Mouse (Mus musculus): ENCODE results near the gene Crebbp. TPM values are rescaled to one million over a fixed set of nuclear protein-coding genes. Genes with fewer than 3 reads are reported as not detected.
"Not testable (repeated sequence)": the region's sequence is repeated elsewhere in the genome, so short reads cannot be mapped to it uniquely, and the experiment has no call there.

Gene Crebbp
- polyA plus RNA-seq (2012; rRNA removed), result 37.1 and 38.0 TPM in 2 replicates

DNA sequence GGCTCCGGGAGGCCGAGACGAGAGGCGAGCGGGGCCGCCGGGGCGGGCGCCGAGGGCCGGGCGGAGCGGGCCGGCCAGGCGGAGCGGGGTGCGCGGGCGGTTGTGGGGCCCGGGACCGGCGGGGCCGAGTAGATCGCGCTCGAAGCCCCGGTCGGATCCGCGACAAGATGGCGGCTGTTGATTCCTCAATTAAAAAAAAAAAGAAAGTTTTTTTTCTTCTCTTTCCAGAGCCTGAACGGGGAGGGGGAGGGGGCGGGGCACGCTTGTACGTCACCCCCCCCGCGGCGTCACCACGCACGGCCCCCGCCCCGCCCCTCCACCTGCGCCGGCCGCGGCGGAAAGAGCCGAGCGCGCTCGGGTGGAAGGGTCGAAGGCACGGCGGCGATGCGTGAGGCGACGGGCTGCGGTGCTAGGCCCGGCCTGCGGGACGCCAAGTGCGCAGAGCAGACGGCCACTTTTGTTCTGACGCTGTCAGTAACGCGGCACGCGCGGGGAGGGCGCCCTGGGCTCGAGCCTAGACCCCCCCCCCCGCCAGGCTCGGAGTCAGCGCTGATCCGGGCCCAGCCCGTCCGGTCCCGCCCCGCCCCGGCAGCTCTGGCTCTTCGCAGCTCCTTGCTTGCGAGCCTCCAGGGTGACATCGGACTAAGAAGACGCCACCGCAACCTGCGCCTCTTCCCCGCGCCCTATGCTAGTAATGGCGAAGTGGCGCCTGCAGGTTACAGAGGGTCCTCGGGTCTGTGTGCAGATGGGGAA, at the start of gene Crebbp:
Gene Crebbp (minus strand): TSS at position 199 of the 753 bp plus-strand sequence.
- DNase-seq (ENCODE audit: extremely low spot score in 1 of 2, low spot score in 1 of 2), result peak; percentile 46 to 89

DNA sequence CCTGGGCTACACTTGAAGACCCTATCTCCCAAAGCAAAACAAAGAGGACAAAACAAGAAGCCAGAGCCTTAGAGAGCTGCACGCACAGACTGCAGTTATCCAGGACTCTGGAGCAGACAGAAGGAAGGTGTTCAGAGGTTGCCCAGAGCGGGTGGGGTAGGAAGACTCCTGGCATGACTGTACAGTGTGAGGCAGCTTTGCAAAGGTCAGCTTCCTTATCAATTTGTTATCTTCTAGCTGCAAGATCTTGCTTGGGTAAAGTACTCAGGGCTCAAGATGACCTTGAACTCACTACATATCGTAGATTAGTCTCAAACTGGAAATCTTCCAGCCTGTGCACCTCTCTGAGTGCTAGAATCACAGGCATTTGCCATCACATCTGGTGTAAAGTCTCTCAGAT, 49.7 kb upstream of the Crebbp start:
- DNase-seq (ENCODE audit: extremely low spot score in 1 of 2, low spot score in 1 of 2), result no peak

DNA sequence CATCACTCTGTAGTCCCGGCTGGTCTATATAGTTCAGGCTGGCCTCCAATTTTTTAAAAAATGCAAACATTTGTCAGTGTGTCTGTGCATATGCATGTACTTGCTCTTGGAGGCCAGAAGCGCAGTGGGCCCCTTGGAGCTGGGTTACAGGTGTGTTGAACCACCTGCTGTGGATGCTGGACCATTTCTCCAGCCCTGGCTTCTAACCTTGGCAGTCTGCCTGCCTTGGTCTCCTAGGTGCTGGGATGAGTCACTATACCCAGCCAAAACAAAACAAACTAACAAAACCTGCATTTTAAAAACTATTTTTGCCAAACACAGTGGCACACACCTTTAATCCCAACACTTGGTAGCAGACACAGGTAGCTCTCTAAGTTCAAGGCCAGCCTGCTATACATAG, 43.7 kb upstream of the Crebbp start:
- DNase-seq (ENCODE audit: extremely low spot score in 1 of 2, low spot score in 1 of 2), result no peak

DNA sequence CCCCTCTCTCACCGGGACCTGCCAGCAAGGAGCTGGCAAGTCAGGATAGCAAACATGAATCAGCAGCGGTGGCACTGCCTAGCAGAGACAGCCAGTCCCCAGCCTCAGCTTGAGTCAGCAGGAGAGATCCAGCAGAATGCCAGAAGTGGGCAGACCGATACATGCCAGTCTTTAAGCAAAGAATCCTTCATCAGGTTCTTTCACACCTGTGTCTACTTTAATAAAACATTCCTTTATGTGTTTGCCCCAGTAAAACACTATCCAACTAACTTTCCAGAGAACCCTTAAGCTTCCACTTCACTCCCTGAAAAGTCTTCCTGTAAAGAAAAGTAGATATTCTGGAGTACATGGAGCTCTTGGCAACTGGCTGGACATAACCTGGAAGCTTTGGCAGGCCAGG, 35.0 kb upstream of the Crebbp start:
- no peak for DNase-seq (ENCODE audit: extremely low spot score in 1 of 2, low spot score in 1 of 2)

DNA sequence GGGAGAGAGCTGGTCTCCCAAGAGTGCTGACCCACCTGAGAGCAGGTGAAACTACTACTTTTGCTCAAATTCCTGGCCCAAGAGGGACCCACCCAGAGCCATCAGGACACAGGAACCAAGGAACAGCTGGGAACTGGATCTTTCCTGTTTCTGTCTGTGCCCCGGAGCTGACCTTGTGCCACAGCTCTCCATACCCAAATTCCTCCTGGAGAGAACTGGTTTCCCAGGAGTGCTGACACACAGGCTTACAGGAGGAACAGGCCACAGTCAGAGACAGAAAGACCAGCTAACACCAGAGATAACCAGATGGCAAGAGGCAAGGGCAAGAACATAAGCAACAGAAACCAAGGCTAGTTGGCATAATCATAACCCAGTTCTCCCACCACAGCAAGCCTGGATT, 31.4 kb upstream of the Crebbp start:
- DNase-seq (ENCODE audit: extremely low spot score in 1 of 2, low spot score in 1 of 2), result not testable (repeated sequence)

DNA sequence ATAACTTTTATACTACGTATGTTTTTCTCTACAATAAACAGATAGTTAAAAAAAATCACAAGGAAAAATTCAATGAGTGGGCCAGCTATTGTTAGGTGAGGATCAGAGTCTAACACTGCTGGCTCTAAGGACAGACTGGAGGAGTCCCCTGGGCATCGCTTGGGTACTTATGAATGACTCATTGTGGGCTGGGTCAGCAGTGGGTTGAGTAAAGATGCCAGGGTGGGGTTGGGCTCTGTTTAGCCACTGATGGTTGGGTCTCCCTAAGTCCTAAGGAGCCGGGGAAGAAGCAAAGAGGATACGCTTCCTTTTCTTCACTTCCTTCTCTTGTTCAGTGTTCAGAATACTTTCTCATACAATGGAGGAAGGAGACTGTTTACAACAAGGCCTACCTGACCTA, 22.3 kb upstream of the Crebbp start:
- DNase-seq (ENCODE audit: extremely low spot score in 1 of 2, low spot score in 1 of 2), result no peak

DNA sequence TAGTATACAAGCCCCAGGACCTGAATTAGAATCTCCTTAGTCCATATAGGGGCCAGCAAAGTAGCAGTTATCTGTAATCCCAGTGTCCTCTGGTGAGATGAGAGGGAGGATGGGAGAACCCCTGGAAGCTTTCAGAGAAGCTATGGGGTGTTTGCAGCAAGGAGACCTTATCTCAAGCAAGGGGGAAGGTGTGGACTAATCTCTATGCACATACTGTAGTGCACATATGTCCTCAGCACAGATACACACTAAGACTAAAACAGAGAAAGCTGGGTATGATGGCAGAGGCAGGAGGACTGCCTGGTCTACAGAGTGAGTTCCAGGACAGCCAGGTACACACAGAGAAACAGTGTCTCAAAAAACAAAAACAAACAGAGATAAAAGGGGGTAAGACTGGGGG, 21.8 kb upstream of the Crebbp start:
- no peak for DNase-seq (ENCODE audit: extremely low spot score in 1 of 2, low spot score in 1 of 2)

DNA sequence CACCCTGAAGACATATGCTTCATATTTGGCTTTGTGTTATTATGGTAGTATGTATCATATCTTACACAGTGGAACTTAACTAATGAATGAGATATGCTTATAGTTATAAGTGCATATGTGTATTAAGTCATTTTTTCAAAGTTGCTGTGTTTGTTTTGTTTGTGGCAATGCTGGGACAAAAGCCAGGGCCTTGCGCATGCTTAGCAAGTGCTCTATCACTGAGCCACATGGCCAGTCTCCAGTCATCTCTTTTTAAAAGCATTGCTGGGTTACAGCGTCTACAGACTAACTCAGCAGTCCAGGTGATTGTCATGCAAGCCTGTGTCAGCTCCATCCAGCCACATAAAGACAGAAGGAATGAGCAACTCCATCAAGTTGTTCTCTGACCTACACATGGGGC, 12.0 kb upstream of the Crebbp start:
- DNase-seq (ENCODE audit: extremely low spot score in 1 of 2, low spot score in 1 of 2), result no peak

DNA sequence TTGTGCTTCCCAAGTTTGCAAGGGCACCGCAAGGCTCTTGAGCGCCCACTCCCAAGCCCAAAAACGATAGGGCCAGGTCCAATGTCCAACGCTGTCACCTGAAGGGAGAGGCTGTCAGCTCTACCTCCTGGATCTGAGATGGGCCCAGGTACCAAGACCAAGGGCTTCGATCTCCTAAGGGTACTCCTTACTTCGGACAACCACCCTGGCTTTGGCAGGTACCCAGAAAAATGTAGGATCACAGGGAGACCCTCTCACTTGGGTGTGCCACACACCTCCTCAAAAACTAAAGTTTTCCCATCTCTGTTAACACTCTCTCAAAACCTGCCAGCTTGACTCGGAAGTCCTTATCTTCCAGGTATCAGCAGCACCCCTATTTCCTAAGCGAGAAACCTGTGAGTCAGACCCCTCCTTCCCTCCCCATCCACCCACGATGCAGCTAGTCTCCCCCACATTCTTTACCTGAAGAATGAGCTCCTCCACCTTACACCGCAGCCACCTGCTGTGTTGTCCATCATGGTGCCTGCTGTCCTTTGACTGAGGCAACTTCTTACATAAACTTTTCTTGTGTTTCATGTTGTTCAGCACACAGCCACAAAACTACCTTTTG, 939 bp upstream of the Crebbp start:
- DNase-seq (ENCODE audit: extremely low spot score in 1 of 2, low spot score in 1 of 2), result no peak

DNA sequence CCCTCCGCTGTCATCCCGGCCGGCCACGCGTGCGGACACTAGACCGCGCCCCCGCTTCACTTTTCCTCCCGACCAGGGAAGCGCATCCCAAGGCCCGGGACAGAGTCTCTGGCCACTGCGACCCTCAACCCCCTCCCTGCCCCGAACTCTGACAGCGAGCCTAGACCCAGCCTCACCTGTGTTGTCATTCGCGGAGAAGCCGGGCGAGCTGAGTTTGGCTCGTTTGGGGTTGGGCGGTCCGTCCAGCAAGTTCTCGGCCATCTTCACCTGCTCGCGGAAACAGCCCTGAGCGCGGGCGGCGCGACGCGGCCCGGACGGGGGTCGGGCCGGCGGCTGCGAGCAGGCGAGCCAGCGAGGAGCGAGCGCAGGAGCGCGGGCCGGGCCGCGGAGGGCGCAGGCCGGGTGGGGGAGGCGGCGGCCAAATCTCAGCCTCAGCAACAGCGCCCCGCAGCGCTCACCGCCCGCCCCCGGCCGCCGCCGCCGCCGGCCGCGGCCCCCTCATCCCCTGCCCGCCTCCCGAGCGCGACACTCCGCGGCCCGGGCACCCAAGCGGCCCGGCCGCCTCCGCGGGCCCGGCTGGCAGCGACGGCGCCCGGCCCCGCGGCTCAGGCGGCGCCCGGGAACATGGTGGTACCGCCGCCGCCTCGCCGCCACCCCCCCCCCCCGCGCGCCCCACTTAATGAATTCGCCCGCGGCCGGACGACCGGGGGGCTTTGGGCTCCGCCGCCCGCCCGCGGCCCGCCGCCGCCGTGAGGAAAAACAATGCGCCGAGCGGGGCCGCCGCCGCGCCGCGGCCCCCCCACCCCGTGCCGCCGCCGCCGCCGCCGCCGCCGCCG, 616 bp downstream of the Crebbp start:
- DNase-seq (ENCODE audit: extremely low spot score in 1 of 2, low spot score in 1 of 2), result peak in 1 of 2 experiments; percentile 51

DNA sequence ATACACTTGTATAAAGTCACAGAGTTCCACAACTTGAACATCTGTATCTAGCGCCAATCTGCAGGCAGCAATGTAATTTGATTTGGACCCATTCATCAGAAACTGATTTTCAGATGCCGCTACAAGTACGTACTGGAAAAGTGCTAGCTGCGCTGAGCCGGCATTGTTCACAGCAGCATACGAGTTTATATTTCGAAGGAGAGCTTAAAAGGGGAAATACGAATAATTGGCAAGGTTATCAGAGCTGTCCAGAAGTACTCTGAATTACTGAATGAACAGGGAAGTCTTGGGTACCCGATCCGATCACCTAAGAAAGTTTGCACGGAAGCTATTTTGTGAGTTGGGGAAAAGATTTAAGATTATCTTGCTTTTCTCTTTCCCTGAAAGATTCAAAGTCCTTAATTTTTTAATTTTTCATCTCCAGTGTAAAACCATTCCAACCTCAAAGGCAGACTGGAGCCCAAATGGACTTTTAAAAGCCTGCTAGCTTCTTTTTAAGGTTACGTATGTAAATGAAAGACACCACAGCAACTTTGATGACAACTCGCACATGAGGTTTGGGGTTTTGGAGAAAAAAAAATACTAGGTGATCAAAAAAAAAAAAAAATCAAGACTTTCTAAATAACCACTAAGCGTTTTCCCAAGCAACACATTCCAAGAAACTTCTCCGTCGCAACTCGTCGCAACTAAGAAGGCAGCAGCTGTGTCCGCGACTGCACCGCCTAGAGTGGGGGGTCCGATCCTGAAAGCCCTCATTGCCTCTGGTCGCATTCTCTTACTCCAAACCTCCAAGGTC, 1.4 kb downstream of the Crebbp start:
- DNase-seq (ENCODE audit: extremely low spot score in 1 of 2, low spot score in 1 of 2), result no peak

DNA sequence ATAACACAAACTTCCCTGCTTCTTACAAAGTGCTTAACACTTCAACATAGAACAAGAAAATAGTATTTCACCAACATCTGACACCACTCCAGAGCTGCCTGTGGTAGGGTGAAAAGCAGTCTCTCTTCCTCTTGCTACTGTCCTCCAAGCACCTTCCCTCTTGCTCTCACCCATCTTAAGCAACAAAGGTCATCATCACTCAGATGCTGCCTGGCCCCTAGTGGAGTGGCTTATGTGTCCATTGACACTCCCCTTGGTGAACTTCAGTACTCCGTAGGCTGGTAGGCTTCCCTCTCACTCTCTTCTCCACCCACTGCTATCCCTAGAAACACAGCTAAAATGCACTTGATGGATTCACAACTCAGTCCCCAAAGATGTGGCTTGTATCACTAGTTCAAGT, 3.5 kb downstream of the Crebbp start:
- DNase-seq (ENCODE audit: extremely low spot score in 1 of 2, low spot score in 1 of 2), result no peak

DNA sequence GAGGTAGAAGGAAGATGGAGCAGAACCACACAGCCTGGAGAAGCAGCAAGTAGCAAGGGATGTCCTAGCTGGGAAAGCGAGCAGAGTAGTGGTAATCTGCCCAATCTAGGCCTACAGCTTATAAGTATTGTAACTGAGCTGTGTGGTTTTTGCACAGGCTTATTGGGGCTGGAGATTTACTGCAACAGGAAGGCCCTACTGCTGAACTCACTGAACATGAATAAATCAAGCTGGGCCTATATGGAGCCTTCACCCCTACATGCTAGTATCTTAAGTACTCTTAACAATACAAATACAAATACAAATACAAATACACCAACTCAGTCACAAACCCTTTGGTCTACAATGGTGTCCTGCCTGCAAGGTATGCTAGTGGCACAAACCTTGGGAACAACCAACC, 10.2 kb downstream of the Crebbp start:
- no peak for DNase-seq (ENCODE audit: extremely low spot score in 1 of 2, low spot score in 1 of 2)

DNA sequence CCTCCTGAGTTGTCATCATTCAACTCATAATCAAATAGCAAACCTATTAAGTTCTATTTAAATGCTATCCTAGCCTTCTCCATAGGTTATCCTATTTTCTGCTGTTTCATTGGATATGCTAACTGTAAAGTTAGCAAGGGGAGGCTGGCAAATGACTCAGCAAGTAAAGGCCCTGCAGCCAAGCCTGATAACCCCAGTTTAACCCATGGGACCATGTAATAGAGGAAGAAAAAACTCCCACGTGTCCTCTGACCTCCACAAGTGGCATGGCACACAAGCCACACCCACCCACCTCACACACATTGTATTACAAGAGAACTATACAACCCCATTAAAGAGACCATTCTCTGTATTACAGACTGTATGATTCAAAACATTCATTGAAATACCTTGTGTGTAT, 13.8 kb downstream of the Crebbp start:
- DNase-seq (ENCODE audit: extremely low spot score in 1 of 2, low spot score in 1 of 2), result no peak

DNA sequence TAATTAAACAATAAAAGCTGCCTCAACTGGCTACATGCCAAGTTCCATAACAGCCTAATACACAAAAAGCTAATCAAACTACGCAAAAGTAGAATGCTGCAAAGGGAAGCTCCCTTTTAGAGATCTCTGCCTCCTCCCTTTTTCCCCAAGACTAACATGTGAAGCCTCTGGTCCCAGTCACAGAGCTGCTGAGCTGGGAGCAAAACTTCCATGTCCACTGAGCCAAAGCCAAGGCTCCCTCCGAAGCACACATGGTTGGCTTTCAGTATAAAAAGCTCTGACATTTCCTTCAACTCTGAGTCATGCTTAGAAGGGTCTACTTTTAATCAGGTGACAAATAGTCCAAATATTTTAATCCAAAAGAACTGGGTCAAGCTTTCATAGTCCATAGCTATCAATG, 14.2 kb downstream of the Crebbp start:
- no peak for DNase-seq (ENCODE audit: extremely low spot score in 1 of 2, low spot score in 1 of 2)

DNA sequence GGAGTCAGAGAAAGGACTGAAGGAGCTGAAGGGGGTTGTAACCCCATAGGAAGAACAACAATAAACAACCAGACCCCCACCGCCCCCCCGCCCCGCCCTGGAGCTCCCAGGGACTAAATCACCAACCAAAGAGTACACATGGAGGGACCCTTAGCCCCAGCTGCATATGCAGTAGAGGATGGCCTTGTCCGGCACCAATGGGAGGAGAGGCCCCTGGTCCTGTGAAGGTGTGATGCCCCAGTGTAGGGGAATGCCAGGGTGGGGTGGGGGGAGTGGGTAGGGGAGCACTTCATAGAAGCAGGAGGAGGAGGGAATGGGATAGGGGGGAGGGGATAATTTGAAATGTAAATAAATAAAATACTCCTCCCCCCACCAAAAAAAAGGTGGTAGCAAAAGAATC, 15.8 kb downstream of the Crebbp start:
- DNase-seq (ENCODE audit: extremely low spot score in 1 of 2, low spot score in 1 of 2), result no peak

DNA sequence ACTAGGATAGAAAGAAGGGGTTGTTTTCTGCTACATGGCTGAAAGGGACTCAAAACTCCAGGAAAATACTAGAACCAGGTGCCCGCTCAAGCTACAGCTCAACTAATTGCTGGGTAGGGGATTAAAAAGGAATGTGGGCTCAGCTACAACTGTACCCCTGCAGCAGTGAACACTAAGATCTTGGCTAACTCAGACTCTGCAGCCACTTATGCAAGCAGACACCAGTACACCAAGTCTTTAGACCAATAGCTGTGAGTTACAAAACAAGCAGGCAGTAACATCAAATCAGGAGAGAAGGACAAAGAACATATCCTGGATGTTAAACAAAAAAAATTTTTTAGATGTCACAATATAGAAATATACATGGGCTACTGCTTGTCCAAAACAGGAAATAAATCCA, 23.6 kb downstream of the Crebbp start:
- no peak for DNase-seq (ENCODE audit: extremely low spot score in 1 of 2, low spot score in 1 of 2)

DNA sequence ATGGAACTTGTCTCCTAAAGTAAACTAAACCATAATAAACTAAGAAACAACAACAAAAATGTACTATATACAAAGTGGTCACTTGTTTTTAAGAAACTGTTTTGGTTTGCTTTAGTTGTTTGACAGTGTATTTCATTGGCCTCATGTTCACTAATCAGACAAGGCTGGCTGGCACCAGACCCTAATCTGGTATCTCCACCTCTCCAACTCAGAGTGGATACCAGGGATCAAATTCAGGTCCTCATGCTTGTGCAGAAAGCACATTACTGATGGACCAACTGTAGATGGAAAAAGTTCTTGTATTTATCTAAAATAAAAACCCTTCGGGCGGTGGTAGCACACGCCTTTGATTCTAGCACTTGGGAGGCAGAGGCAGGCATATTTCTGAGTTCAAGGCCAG, 38.7 kb downstream of the Crebbp start:
- DNase-seq (ENCODE audit: extremely low spot score in 1 of 2, low spot score in 1 of 2), result no peak

DNA sequence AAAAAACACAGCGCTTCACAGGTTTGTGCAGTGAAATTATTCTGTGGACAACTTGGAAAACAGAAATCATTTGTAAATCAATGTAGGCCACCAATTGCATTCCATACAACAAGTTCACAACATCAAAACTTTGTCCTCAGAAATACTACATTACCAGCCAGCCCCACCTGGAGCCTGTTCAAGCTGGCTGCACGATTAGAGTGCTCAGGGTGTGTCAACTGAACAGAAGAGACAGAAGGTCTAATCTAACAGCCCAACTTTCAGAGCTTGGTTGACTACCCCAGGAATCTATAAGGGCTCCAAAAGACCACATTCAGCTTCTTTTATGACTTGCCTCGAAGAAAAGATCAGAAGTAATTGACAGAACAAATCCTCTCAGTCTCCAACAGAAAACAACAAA, 44.3 kb downstream of the Crebbp start:
- DNase-seq (ENCODE audit: extremely low spot score in 1 of 2, low spot score in 1 of 2), result no peak

DNA sequence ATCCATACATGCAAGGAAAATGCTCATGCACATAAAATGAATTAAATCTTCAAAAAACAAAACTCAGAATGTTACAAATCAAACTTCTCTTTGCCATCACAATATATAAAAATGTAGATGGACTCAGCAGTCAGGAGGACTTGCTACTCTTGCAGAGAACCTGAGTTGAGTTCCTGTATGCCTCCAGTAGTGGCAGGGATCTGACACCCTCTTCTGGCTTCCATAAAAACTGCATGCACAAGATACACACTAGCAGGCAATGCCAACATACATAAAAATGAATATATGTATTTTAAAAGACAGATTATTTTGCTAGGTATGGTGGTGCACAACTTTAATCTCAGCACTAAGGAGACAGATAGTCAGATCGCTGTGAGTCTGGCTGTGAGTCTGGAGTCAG, 45.3 kb downstream of the Crebbp start:
- peak in 1 of 2 experiments; percentile 13 for DNase-seq (ENCODE audit: extremely low spot score in 1 of 2, low spot score in 1 of 2)

DNA sequence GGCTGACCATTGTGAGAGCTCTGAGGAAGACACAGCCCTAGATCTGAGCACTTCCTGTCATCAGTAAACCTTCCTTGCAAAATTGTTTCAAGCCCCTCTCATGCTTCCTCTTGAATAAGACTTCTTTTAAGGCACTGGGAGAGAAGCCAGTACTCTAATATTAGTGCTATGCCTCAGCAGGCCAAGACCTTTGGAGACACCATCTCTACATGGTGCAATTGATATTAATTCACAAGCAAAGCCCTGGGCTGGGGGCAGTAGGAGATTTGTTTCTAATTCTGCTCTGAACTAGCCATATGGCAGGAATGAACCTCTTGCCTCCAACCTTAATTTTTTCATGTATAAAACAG, 52.9 kb downstream of the Crebbp start:
- DNase-seq (ENCODE audit: extremely low spot score in 1 of 2, low spot score in 1 of 2), result peak in 1 of 2 experiments; percentile 13
